Mouse (Mus musculus) megakaryocyte, embryonic 14.5 days (primary cell): ENCODE measurements around the gene Dbndd2.

Experiments used
- FLI1 ChIP-seq: IDR thresholded peaks from 2 replicates; pipeline ENCODE4 v1.6.1; 2012; ENCODE audit warnings: low read length, inconsistent platforms, mixed read lengths
- GATA1 ChIP-seq: IDR thresholded peaks from 3 replicates; pipeline ENCODE4 v1.6.1; 2012; ENCODE audit warnings: mixed read lengths, low read length, inconsistent platforms, borderline replicate concordance

- no peak for TF ChIP-seq GATA1
- TF ChIP-seq FLI1 = no peak
These were observed 43.4 kb upstream of the Dbndd2 start for GRCm38 (mm10) chr2:164442315-164443050.
